Mouse (Mus musculus) R1 (cell line): Measurements from ENCODE around the gene Gp5.

Source experiments
- DNase-seq: peaks from one replicate; pipeline ENCODE4 v3.0.0-alpha.2; 2018; ENCODE audit warnings: low read depth, low spot score

Gene Gp5

DNA sequence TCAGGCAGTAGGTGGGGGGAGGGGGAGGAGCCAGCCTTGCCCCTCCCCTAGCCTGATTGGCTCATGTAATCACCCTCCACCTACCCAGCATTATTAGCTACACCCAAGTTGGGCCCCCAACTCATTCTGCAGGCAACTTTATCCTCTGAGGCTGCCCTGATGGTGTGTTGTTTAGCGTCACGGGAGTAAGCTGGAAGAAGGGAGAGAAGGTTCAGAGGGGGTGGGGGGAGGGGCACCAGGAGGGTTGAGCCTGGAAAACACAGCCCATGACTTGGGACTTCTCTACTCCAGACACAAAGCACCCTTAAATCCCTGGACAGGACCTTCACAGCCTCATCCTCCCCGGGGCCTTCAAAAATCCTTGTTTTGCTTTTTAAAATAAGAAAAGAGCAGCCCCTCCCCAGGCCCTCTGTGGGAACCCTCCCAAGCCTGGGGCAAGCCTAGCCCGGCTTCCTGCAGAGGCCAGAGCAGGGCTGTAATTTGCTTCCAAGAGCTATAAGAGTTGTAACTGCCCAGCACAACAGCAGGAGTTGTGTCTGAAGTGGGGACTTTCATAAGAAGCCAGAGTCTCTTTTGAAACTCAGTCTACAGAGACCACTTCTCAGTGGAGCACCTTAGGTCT lies 29.8 kb downstream of the Gp5 start:
- DNase-seq, result peak; percentile 78

DNA sequence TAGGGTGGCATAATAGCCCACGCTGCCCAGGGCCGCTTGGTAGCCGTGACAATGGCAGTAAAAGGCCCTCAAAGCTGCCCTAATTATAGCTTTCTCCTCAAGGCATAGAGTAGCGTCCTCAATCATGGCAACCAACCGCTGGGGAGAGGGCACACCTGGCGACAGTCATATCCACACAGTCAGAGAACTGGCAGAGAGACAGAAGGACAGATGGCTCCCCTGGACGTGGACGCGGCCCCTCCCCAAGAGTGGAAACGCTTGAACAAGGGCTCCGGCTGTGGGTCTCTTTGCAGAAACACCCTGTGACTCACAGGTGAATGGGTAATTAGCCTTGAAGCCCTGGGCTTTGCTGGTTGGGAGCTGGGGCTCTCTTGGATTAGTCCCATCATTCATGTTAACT lies 32.2 kb downstream of the Gp5 start:
- no peak for DNase-seq

DNA sequence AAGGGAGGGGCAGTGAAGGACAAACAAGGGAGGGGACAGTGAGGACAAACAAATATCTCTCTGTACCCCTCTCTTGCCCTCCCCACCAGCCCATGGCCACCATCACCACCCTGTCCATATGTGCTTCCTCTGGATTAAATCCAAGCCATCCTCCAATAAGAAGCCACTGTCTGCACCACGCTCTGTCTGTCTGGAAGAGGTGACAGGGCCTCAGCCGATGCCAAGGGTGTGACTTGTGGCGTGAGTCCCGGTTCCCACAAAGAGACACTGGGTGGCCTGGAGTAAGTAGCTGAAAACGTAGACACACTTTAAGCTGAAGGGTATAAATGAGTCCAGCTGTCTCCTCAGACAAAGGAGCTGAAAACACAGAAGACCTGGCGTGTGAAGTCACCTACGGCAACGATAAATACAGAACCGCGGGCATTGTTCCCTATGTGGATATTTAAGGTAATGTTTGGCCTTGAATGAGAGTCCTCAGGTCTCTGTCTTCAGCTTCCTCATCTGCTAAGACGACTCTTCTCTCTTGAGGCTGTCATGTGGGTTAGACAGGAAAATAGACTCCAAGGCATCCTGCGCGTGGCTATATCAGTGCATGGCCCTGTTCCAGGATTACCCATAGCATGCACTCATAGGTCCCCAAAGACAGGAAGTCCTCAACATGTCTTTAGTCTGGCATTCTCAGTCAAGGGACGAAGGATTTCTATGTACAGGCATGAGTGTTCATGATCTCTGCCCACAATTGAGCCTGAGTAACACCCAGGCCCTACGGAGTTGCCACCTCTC lies 34.8 kb downstream of the Gp5 start:
- DNase-seq, result no peak

DNA sequence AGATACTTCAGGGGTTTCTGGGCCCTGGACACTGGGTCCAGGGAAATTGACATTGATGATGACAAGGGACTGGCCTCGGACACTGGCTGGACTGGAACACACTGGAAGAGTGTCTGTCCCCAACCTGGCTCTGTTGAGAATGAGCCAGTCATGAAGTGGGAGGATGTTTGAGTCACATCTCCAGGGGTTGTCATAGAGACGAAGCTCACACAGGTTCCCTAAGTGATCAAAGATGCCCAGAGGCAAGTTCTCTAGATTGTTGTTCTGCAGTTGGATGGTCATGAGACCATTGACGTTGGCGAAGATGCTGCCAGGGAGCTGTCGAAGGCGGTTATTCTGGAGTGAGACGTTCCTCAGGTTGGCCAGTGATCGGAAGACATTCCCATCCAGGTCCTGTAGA lies 37.5 kb downstream of the Gp5 start:
- no peak for DNase-seq

DNA sequence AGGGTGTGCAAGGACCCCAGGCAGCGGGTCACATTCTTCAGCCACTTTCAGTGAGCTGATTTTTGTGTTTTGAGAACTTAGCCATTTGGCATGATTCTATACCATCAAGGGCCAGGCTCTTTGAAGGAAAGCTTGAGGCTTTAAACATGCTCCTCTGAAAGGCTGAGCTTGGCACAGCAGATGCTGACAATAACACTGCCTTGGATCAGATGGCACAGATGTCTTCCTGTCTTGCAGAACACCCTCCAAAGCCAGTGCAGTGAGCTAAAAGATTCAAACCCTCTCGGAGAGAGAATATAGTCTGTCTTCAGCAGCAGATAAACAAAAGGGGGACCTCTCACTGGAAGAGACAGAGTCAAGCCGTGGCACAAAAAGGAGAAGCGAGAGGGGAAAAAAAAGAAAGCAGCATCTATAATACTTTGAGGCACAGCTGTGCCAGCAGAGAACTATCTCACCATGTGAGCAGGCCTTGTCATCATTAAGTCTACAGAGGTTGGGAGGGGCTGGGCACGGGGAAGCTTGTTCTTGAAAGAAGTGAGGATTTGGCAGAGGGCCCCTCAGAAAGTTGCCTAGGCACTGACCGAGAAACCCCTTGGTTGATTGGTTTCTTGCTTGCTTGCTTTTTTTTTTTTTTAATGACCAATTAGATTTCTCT lies 38.5 kb downstream of the Gp5 start:
- no peak for DNase-seq

DNA sequence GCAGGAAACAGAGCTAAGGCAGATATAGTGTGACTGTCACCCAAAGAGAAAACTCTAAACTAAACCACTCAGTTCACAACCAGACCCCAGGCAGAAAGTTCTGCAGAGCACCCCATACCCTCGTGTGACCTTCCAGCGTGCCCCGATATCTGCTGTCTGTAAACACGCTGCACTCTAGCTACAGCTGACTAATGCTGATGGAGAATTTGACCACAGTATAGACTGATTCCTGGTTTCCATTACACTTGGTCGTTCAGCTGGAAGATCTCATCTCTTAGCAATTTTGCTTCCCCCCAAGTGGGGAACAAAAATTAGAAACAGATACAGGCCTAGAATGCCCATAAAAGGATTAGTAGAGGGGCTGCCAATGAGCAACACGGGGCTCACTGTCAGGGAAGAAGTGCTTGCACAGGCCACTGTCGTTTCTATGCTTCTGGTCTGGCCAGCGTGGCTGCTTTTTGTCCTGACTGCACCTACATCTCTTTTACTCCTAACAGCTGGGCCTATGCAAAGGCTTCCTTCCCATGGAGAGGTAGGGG lies 39.3 kb downstream of the Gp5 start:
- no peak for DNase-seq

DNA sequence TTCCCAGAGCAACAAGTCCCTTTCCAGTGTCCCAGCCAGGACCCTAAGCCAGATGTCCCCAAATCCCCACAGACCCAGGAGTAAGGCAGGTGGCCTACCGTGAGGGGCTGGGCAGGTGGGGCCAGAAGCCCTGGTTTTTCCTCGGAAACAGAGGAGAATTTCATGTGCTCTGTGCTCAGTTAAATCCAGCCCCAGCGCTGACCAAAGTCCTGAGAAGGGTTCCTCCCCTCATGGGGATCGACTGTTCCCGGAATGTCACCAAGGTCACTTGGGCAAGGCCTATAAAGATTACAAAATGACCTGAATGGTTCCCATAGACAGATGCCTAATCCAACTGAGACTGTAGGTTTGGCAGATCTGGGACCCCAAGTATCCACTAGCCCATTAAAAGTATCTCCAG lies 43.2 kb downstream of the Gp5 start, which contains the start of gene Cpn2:
TSS of gene Cpn2 (minus strand) at position 141 of the 400 bp plus-strand sequence.
- no peak for DNase-seq

DNA sequence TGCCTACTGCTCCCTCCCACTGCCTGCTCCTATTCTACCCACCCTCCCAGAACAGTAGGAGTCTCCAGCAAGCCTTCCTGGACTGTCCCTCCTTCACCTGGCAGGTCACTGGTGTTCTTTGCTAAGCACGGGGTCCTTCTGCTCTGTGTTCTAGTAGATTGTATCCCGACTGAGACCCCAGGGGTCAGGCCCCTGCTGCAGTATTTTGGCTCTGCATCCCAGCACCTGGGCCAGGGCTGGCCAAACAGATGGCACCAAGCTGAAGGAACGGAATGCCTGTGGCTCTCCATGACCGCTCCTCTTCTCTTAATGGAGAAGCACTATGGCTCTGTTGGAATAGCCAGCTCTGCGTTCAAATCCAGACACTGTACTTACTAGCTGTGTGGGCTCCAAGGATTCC lies 44.0 kb downstream of the Gp5 start:
- no peak for DNase-seq

DNA sequence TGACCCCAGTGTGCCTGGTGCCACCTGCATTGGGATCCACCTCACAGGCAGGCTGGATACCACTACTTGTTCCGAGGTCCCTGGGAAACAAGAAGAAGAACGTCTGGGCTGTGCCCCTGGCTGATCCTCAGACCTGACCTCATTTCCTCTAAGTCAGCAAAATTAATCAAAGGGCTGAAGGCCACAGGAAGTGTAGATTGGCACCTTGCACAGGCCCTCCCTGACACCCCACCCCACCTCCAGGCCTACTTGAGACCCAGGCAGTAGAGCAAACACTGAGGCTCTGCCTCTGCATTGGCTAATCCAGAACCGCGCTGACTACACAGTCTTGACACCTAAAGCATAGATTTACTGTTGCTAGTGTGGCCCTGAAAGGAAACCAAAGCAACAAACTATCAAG lies 45.0 kb downstream of the Gp5 start:
- DNase-seq, result no peak

DNA sequence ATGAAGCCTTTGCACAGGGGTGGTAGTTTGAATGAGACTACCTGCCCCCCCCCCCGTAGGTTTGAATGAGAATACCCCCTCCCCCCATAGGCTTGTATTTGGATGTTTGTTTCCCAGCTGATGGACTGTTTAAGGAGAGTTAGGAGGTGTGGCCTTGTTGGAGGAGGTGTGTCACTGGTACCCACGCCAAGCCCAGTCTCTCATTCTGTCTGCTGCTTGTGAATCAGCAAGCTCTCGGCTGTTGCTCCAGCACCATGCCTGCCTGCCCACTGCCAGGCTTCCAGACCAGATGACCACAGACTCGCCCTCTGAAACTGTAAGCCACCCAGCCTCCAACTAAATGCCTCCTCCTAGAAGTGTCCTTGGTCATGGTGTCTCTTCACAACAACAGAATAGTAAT lies 47.4 kb downstream of the Gp5 start:
- no peak for DNase-seq

DNA sequence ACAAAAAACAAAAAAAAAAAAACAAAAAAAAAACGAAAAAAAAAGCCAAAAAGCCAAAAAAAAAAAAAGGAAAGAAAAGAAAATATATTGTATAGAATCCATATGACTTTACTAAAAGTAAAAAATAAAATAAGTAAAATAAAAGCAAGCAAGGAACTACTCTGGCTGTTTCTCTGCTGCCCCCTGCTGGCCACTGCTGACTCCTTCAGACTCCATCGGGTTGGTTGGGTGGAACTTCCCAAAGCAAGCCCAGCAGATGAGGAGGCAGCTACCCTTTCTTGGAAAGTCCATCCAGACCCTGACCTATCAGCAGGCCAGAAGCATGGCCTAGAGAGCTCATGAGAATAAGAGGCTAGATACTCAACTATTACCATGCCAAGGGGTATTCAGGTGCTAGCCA lies 47.9 kb downstream of the Gp5 start:
- peak; percentile 68 for DNase-seq

DNA sequence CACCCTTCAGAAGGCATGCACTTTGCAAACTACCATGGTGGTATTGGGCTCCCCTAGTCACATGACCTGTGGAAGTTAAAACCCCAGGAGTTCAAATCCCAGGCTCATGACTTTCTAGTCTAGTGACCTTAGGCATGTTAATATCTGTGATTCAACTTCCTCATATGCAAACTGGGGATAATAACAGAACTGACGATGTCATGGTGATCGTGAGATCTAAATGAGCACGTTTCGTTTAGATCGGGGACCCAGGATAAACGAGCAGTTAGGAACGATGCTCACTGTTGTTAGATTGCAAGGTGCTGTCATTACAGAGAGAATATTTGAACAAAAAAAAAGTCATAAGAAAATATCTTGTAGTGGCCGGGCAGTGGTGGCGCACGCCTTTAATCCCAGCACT lies 48.4 kb downstream of the Gp5 start:
- DNase-seq, result no peak

DNA sequence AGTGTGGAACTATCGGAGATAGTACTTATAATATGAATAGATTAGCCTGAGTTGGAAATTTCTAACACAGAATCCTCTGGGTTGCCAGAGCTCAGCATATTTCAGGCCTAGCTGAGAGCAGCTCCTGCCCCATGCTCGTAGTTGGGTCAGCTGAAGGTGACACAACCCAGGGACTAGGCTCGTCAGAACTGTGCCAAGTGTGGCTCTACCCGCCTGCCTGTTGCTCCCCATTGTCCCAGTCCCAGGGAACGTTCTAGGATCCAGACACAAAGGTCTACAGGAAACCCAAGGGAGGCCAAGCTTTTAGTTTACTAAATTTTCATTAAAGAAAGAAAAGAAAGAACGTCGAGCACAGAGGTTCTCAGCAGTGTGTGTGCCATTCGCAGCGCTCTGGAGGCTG lies 49.2 kb downstream of the Gp5 start:
- DNase-seq, result no peak

DNA sequence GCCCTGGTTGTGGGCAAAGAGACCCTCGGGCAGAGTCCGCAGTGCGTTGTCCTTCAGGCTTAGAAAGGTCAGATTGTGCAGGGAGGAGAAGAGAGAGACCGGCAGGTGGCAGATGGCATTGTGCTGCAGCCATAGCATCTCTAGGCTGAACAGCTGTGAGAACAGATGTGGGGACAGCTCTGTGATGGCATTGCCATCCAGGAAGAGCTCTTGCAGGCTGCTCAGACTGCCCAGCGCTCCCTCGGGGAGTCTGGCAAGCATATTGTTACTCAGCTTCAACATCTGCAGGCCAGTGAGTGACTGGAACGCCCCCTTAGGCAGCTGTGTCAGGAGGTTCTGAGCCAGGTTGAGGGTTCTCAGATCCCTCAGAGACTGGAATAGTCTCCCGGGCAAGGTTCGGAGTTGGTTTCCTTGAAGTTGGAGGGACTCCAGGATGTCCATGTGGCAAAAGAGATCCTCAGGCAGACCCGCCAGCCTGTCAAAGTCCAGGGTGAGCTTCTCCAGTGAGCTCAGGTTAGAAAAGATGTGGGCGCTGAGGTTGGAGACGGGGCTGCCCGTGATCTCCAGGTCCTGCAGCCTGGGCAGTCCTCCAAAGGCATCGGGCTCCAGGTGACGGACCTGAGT lies 50.5 kb downstream of the Gp5 start:
- no peak for DNase-seq

DNA sequence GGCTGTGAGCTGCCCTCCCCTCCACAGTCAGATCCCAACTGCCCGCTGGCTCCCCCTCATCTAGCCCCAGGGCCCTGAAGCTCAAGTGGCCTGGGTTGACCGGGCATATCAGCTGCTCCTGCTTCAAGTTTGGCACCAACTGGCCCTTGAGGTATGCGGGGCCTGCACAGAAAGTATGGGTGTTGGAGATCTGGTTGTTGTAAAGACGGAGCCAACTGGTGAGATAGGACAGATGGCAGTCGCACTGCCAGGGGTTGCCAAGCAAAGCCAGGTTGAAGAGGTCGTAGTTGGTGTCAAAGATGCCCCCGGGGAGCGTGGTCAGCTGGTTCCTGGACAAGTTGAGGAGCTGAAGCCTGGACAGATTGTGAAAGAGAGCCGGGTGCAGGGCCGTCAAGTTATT lies 51.1 kb downstream of the Gp5 start:
- no peak for DNase-seq

DNA sequence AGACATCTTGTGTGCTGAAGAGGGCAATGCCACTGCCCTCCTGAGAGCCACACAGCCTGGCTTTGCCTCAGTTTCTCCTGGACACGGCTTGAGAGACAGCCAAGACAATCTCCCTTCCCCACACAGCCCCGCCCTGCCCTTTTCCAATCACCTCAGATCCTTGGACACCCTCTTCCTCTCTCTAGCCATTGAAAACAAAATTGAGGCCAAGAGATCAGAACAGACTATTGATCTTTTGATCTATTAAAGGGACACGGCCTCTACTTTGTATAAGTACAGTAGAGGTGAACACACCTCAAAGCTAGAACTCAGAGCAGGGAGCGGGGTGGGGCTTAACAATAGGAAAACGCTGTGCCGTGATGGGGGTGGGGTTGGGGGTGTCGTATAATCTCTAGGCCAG lies 52.1 kb downstream of the Gp5 start:
- no peak for DNase-seq

DNA sequence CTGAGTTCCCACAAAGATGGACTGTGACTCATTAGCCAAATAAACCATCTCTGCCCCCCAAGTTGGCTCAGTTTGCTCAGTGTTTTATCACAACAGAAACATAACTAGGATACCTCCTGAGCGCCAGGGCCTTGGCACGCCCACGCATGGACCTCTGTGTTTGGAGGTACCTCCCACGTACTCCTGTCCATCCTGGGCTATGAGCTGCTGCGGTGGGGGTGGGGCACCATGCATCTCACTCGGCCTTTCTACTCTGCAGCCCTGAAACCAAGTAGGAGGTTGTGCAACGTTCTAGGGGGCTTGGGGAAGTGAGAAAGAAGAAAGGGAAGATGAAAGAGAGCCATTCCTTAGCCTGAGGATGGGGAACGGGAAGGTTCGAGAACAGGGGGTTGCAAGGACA lies 52.9 kb downstream of the Gp5 start:
- no peak for DNase-seq
